Mouse (Mus musculus) embryo, embryonic 10 days (tissue): ENCODE data around the gene Fxr1.
"Not testable (repeated sequence)": the region's sequence is repeated elsewhere in the genome, so short reads cannot be mapped to it uniquely, and the experiment has no call there.

Experiments used
- DNase-seq: peaks from one replicate; pipeline ENCODE4 v3.0.0-alpha.2; 2015; ENCODE audit warnings: low spot score

Fxr1 gene

GRCm38 (mm10) chr3:34062352-34062751 lies 42.6 kb downstream of the Fxr1 start:
- DNase-seq: no peak

- DNase-seq: not testable (repeated sequence)
Measured at GRCm38 (mm10) chr3:34068943-34069342, 49.2 kb downstream of the Fxr1 start.

GRCm38 (mm10) chr3:34072726-34073125 lies 53.0 kb downstream of the Fxr1 start:
- DNase-seq: no peak

GRCm38 (mm10) chr3:34076058-34076759 lies 56.5 kb downstream of the Fxr1 start:
- no peak for DNase-seq

GRCm38 (mm10) chr3:34080900-34081662 lies 61.3 kb downstream of the Fxr1 start, which contains the start of gene Dnajc19:
Gene Dnajc19 (minus strand): TSS chr3:34081321.
- peak; percentile 96 for DNase-seq

GRCm38 (mm10) chr3:34081929-34082328 lies 62.2 kb downstream of the Fxr1 start:
- no peak for DNase-seq

- DNase-seq: no peak
Measured at GRCm38 (mm10) chr3:34083655-34084054, 63.9 kb downstream of the Fxr1 start.

- peak; percentile 15 for DNase-seq
Measured at GRCm38 (mm10) chr3:34102891-34103290, 83.1 kb downstream of the Fxr1 start.

GRCm38 (mm10) chr3:34103902-34104672 lies 84.3 kb downstream of the Fxr1 start:
- peak; percentile 28 for DNase-seq

- no peak for DNase-seq
Measured at GRCm38 (mm10) chr3:34106421-34106820, 86.7 kb downstream of the Fxr1 start.

GRCm38 (mm10) chr3:34107631-34108030 lies 87.9 kb downstream of the Fxr1 start:
- no peak for DNase-seq

- no peak for DNase-seq
Measured at GRCm38 (mm10) chr3:34111941-34112685, 92.4 kb downstream of the Fxr1 start.

GRCm38 (mm10) chr3:34115806-34116205 lies 96.1 kb downstream of the Fxr1 start:
- peak; percentile 8 for DNase-seq

- no peak for DNase-seq
Measured at GRCm38 (mm10) chr3:34119869-34120268, 100.1 kb downstream of the Fxr1 start.
